Mouse (Mus musculus) liver, embryonic 11.5 days (tissue): ENCODE measurements around the gene Zfp341. TPM values are rescaled to one million over a fixed set of nuclear protein-coding genes. Genes with fewer than 3 reads are reported as not detected.
A peak's percentile ranks its signal among the peaks of the same experiment; 100 is the strongest.

Experiments
- ATAC-seq: fragments of 200-750 bp; cut with Nextera tagmentation; replicated peaks from 2 replicates; pipeline ENCODE4 v1.8.0; 2017; ENCODE audit warnings: moderate number of reproducible peaks, mild to moderate bottlenecking, moderate TSS enrichment, moderate library complexity; ENCODE audit not compliant: low FRiP score
- DNase-seq: peaks from one replicate; pipeline ENCODE4 v3.0.0-alpha.2; 2017; ENCODE audit warnings: low spot score
- H3K27ac ChIP-seq: fragments of 300-500 bp; sonication (generic); 2 replicates; pipeline ENCODE4 v1.5.1; 2014; ENCODE audit warnings: mild to moderate bottlenecking, low read depth, low read length, control low read depth
- H3K27me3 ChIP-seq: fragments of 300-500 bp; sonication (generic); replicated peaks from 2 replicates; pipeline ENCODE4 v1.6.1; 2014; ENCODE audit warnings: low read length, mixed read lengths; ENCODE audit not compliant: control insufficient read depth, insufficient read depth
- H3K36me3 ChIP-seq: fragments of 300-500 bp; sonication (generic); 2 replicates; pipeline ENCODE4 v1.6.1; 2014; ENCODE audit warnings: mild to moderate bottlenecking, low read length, moderate library complexity, mixed read lengths; ENCODE audit not compliant: control insufficient read depth, insufficient read depth
- H3K4me1 ChIP-seq: fragments of 300-500 bp; sonication (generic); replicated peaks from 2 replicates; pipeline ENCODE4 v1.6.1; 2014; ENCODE audit warnings: low read length, mixed read lengths; ENCODE audit not compliant: control insufficient read depth, insufficient read depth
- H3K4me2 ChIP-seq: fragments of 300-500 bp; sonication (generic); 2 replicates; pipeline ENCODE4 v1.6.1; 2014; ENCODE audit warnings: mild to moderate bottlenecking, control low read depth, moderate library complexity
- H3K4me3 ChIP-seq: fragments of 300-500 bp; sonication (generic); 2 replicates; pipeline ENCODE4 v1.5.1; 2014; ENCODE audit warnings: low read depth, low read length, control low read depth
- H3K9ac ChIP-seq: fragments of 300-500 bp; sonication (generic); 2 replicates; pipeline ENCODE4 v1.6.1; 2014; ENCODE audit warnings: low read depth, low read length, control low read depth
- H3K9me3 ChIP-seq: fragments of 300-500 bp; sonication (generic); 2 replicates; pipeline ENCODE4 v1.6.1; 2016; ENCODE audit warnings: low read length, inconsistent platforms, mixed read lengths; ENCODE audit not compliant: control insufficient read depth
- WGBS: fragments of 180-500 bp; shearing (Covaris S2); extraction: QIAGEN DNeasy Blood & Tissue Kit; methylation state at CpG from one replicate; pipeline ENCODE4 v1.1.7; 2014; 5-methylcytosine and 5-hydroxymethylcytosine counted together
- polyA plus RNA-seq: library from polyadenylated mRNA; unstranded; fragments of >200 nt; fragmentation: Nextera tagmentation; extraction: Ambion mirVana; gene quantifications from 2 replicates; pipeline ENCODE4 v1.2.1, GENCODE M21; 2014

Zfp341 gene
- 1.3 and 1.5 TPM in 2 replicates for polyA plus RNA-seq

DNA sequence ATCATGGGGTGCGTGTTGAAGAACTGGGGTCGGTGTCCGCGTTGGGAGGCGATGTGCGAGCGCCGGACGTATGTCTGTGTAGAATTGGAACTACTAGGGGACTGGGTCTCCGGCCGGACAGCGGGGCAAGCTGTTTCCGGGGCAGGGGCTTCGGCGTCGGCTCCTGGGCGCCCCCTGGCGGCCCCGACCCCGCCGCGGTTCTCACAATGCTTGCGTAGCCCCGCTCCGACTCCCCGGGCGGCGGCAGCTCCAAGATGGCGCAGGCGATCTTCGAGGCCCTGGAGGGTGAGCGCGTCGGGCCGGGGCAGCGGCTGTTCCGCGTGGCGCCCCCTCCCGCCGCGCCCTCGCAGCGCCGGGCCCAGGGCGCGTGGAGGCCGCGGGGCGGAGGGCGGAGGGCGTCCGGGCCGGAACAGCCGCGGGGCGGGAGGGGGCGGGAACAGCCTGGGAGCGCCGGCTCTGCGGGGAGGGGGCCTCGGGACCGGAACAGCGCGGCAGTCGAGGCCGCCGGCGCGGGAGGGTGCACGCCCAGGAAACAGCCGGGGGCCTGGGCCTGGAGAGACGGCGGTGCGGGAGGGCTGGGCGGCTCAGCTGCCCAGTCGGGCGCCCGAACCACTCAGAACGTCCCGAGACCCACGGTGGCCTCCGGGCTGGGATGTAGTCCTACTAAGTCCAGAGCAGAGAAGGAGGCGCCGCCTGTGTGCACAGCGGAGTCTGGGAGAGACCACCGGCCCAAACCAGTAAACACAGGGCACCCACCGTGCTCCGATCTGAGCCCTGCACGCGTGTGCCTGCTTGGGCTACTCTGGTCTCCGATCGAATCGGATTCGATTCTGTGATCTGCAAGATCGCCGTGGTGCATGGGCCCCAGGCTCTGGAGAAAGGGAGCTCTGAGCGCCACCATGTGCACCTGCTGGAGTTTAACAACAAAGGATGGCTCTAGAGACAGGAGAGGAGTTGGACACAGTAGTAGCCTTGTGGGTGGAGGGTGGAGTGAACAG is at the start of gene Zfp341, which contains the start of gene 4930519P11Rik:
Gene Zfp341 (plus strand): TSS at position 180 of the 998 bp plus-strand sequence.
Gene 4930519P11Rik (minus strand): TSS at position 320 of the 998 bp plus-strand sequence.
- H3K4me3 ChIP-seq: peak within 1 kb of the TSS; percentile 64

DNA sequence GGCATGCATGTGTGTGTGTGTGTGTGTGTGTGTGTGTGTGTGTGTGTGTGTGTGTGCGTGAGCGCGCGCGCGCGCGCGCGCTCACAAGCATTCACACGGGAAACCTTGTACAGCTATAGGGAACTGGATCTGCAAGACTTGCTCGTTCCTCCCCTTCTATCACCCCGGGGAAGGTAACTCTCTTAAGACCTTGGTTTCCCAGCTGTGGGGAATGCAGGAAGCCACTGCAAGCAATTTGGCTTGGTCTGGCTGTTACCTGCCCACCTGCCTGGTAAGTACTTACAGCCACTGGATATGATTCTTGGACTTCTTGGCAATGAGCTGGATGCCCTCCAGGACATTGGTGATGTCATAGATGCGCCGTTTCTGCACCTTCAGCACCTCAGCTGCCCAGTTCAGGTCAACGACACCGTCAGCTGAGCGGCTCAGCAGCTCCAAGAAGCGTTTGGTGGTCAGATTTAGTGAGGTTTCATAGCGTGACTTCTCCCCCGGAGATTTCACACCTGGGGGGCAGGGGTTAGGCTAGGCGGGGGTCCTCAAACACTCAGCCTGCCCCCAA is 49.4 kb upstream of the Zfp341 start:
- H3K4me3 ChIP-seq: no peak overlapping the region
- ATAC-seq: no peak
- H3K9ac ChIP-seq: no peak overlapping the region
- H3K27me3 ChIP-seq: no peaks in the 10 kb centered on the region
- no peaks in the 10 kb centered on the region for H3K9me3 ChIP-seq
- no peak overlapping the region for H3K4me2 ChIP-seq
- DNase-seq: no peak
- 91% methylated on average over 22 of the region's 22 CpGs for WGBS
- no peak overlapping the region for H3K27ac ChIP-seq
- peaks cover 20% of the 10 kb centered on the region; the same call in 1 of the 2 replicates for H3K36me3 ChIP-seq
- H3K4me1 ChIP-seq: peaks cover 29% of the 10 kb centered on the region

More for the DNA sequence above, at the start of gene Zfp341, which contains the start of gene 4930519P11Rik:
- H3K9me3 ChIP-seq: no peaks in the 10 kb centered on the region
- ATAC-seq (peak; percentile 87), DNase-seq (peak; percentile 91)
- H3K27me3 ChIP-seq: no peaks in the 10 kb centered on the region
- under 1% methylated on average over 98 of the region's 98 CpGs for WGBS
- H3K4me2 ChIP-seq: peak within 1 kb of the TSS; percentile 84
- peak within 1 kb of the TSS; percentile 96 for H3K27ac ChIP-seq
- H3K4me1 ChIP-seq: peaks cover 14% of the 10 kb centered on the region
- H3K9ac ChIP-seq: peak within 1 kb of the TSS; percentile 83
- no peaks in the 10 kb centered on the region for H3K36me3 ChIP-seq

DNA sequence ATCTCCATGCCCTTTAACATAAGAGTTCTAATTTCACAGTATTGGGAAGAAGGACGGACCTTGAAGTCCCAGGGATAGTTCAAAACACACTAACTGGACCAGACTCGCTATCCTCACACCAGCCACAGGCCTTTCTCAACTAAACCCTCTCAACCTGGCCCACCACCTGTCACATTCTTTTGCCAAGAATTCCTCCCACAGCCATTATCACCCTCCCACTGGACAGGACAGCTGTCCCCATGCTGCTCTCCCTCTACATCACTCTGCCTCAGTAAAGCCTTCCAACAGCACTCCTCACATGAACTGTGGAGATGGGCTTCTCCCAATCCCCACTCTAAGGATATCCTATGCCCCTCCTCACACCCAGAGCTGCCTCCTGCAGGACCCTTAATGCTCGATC is 47.5 kb upstream of the Zfp341 start:
- DNase-seq (no peak), ATAC-seq (no peak)
- Histone ChIP-seq H3K9ac (no peak overlapping the region), H3K4me1 (peaks cover 29% of the 10 kb centered on the region), H3K4me2 (no peak overlapping the region), H3K27ac (no peak overlapping the region), H3K27me3 (no peaks in the 10 kb centered on the region), H3K9me3 (no peaks in the 10 kb centered on the region), H3K4me3 (no peak overlapping the region), H3K36me3 (peaks cover 20% of the 10 kb centered on the region; the same call in 1 of the 2 replicates)
- WGBS: 85% methylated on average over 3 of the region's 3 CpGs

DNA sequence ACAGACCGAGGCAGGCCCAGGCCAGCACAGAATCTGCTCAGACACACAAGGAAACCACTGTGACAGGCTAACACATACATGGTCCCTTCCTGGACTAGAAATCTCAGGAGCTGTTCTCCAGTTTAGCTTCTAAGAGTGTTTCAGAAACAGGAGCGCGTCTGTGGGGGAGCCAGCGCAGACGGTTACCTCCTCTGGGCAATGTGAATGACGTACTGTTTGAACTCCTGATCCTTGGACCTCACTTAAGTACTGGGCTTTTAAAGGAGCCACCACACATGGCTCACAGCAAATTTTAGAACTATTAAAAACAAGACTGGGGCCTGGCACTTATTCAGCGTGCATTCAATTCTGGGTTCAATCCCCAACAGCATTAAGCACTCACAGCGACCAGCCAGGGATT is 46.5 kb upstream of the Zfp341 start:
- DNase-seq (no peak), ATAC-seq (no peak)
- no peaks in the 10 kb centered on the region for H3K27me3 ChIP-seq
- H3K4me1 ChIP-seq: peaks cover 38% of the 10 kb centered on the region
- H3K9ac ChIP-seq: no peak overlapping the region
- H3K4me2 ChIP-seq: no peak overlapping the region
- H3K27ac ChIP-seq: no peak overlapping the region
- no peaks in the 10 kb centered on the region for H3K9me3 ChIP-seq
- WGBS: 69% methylated on average over 8 of the region's 8 CpGs
- H3K4me3 ChIP-seq: no peak overlapping the region
- H3K36me3 ChIP-seq: peaks cover 16% of the 10 kb centered on the region; the same call in 1 of the 2 replicates

DNA sequence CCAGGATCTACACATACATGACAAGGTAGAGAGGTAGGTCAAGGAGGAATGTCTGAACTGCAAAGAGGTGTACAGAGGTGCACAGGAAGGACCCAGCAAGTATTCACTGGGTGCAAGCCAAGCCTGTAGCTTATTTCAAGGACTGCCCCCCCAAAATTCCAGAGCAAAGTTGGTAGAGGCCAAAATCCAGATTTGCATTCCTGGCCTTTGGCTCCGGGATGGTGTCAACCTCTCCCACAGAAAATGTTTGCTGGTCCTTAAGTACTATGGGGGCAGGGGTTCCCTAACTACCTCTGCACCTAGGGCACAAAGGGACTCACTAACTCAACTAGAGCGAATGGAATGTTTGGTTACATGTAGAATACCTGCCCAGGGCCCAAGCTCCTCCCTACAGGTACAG is 45.3 kb upstream of the Zfp341 start:
- WGBS: 68% methylated on average over 2 of the region's 2 CpGs
- H3K4me2 ChIP-seq: peak overlapping the region; percentile 86
- H3K4me3 ChIP-seq: peak overlapping the region; percentile 88
- H3K9me3 ChIP-seq: no peaks in the 10 kb centered on the region
- H3K27ac ChIP-seq: peak overlapping the region; percentile 61; the same call in 1 of the 2 replicates
- peak overlapping the region; percentile 91 for H3K9ac ChIP-seq
- DNase-seq: no peak
- H3K4me1 ChIP-seq: peaks cover 38% of the 10 kb centered on the region
- ATAC-seq: no peak
- H3K36me3 ChIP-seq: peaks cover 11% of the 10 kb centered on the region; the same call in 1 of the 2 replicates
- H3K27me3 ChIP-seq: no peaks in the 10 kb centered on the region

DNA sequence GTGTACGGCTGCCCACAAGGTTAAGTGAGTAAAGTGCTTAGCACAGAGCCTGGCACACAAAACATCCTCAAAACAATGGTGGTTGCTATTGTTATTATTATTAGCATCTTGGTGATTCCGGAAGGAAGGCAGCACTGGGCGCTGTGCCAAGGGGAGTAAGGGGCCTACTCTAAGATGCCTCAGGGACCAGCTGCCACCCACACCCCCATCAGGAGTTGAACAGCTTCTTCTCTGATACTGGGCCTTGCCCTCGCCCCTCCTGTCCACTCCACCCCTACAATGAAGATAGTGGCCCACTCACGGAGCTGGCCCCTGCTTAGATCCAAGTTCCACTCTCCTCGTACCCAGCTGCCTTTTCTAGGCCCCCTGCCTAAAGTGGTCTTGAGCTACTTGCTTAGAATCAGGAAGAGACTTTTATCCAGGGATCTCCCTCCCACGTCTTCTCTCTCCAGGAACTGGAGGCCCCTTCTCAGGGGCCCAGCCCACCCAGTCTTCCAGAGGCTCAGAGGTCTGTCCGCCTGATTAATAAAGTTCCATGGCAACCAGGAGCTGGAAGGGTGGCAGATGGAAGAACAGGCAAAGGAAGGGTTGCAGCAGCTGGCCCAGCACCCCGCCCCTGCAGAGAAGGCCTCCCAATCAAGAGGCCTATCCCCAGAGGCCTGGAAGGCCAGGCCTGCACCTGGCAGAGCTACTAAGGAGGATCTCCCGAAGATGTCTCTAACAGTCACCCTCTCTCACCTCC is 44.6 kb upstream of the Zfp341 start:
- WGBS: 20% methylated on average over 10 of the region's 10 CpGs
- peak; percentile 58 for DNase-seq

DNA sequence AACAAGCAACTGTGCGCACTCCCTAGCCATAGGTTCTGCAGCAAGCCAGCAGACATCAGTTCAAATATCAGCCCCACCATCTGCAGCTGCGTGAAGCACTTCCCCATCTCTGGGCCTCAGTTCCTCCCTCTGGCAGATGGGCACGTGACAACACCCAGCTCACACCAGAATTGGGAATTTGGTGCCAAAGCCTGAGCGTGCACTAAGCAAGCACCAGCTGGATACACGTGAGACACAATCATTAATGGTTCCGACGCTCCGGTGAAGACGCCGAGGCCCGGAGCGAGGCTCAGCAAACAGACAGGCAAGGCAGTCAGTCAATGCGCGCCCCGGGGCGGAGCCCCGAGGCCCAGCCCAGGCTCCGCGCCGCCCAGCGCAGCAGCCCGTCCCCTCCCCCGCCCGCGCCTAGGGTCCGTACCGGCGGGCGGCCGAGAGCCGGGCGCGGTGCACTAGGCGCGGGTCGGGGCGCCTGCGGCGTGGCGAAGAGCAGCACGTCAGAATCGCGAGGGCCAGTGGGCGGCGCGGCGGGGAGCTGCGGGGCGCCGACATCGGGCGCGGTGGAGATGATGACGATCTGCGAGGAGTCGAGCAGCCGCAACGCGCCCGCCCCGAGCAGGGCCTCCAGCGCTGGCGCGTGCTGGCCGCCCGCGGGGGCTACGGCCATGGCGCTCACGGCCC is 43.9 kb upstream of the Zfp341 start:
- H3K9me3 ChIP-seq: no peaks in the 10 kb centered on the region
- H3K9ac ChIP-seq: peak overlapping the region; percentile 91
- H3K4me3 ChIP-seq: peak overlapping the region; percentile 88
- under 1% methylated on average over 64 of the region's 70 CpGs for WGBS
- H3K4me2 ChIP-seq: peak overlapping the region; percentile 86
- H3K27me3 ChIP-seq: no peaks in the 10 kb centered on the region
- H3K4me1 ChIP-seq: peaks cover 38% of the 10 kb centered on the region
- ATAC-seq (peak; percentile 85), DNase-seq (peak; percentile 85)
- peak overlapping the region; percentile 95 for H3K27ac ChIP-seq
- peaks cover 5% of the 10 kb centered on the region; the same call in 1 of the 2 replicates for H3K36me3 ChIP-seq

More for the DNA sequence above, 44.6 kb upstream of the Zfp341 start:
- peak overlapping the region; percentile 88 for H3K4me3 ChIP-seq
- H3K27ac ChIP-seq: peak overlapping the region; percentile 95
- H3K4me1 ChIP-seq: peaks cover 38% of the 10 kb centered on the region
- peaks cover 7% of the 10 kb centered on the region; the same call in 1 of the 2 replicates for H3K36me3 ChIP-seq
- no peaks in the 10 kb centered on the region for H3K27me3 ChIP-seq
- H3K4me2 ChIP-seq: peak overlapping the region; percentile 86
- ATAC-seq: peak; percentile 30
- H3K9me3 ChIP-seq: no peaks in the 10 kb centered on the region
- peak overlapping the region; percentile 91 for H3K9ac ChIP-seq
